Mouse (Mus musculus): ENCODE data around the gene Pisd.
"Not testable (repeated sequence)": the region's sequence is repeated elsewhere in the genome, so short reads cannot be mapped to it uniquely, and the experiment has no call there.

GRCm38 (mm10) chr5:32786454-32786853, 1.0 kb upstream of the Pisd start:
- TF ChIP-seq POLR2A (IDR thresholded peaks at IDR 0.05; ENCODE audit: control insufficient read depth, low read depth, low read length); CTCF (IDR thresholded peaks at IDR 0.05; ENCODE audit: control insufficient read depth, insufficient read depth, insufficient replicate concordance, low read depth, low read length): not testable (repeated sequence)
